Mouse (Mus musculus) inflammation-experienced regulatory T-cells, adult 6 months (primary cell): ENCODE data around the gene Slc7a3. TPM values are rescaled to one million over a fixed set of nuclear protein-coding genes. Genes with fewer than 3 reads are reported as not detected.
"Not testable (repeated sequence)": the region's sequence is repeated elsewhere in the genome, so short reads cannot be mapped to it uniquely, and the experiment has no call there.

ENCODE experiments used
- ATAC-seq: one replicate; pipeline ENCODE4 v1.8.0; 2017
- polyA plus RNA-seq, 3 experiments: library from polyadenylated mRNA; unstranded; fragments of 100-300 nt; shearing (Covaris generic); gene quantifications; one replicate each; pipeline ENCODE4 v1.2.1; 2017

The Slc7a3 gene
- 1 to 10 TPM in 1 of 3 experiments, under 1 TPM in 1, not detected in 1; 0.63 to 1.2 TPM for polyA plus RNA-seq

- no peak for ATAC-seq
These were observed at the start of gene Slc7a3 for GRCm38 (mm10) chrX:101085920-101086319. Gene Slc7a3, minus strand, starts transcription at chrX:101086020.

GRCm38 (mm10) chrX:101131992-101132791, 46.4 kb upstream of the Slc7a3 start:
- peak; percentile 44 for ATAC-seq

- ATAC-seq = peak; percentile 59
These were observed 45.2 kb upstream of the Slc7a3 start for GRCm38 (mm10) chrX:101131001-101131400.

GRCm38 (mm10) chrX:101128559-101128958, 42.7 kb upstream of the Slc7a3 start:
- peak; percentile 63 for ATAC-seq

GRCm38 (mm10) chrX:101126977-101127376, 41.2 kb upstream of the Slc7a3 start:
- ATAC-seq = no peak

- ATAC-seq = no peak
These were observed 40.7 kb upstream of the Slc7a3 start for GRCm38 (mm10) chrX:101126474-101126955.

- ATAC-seq = no peak
These were observed 34.7 kb upstream of the Slc7a3 start for GRCm38 (mm10) chrX:101120546-101120945.

- ATAC-seq = not testable (repeated sequence)
These were observed 609 bp downstream of the Slc7a3 start for GRCm38 (mm10) chrX:101085211-101085610.

GRCm38 (mm10) chrX:101084192-101084591, 1.6 kb downstream of the Slc7a3 start:
- ATAC-seq = no peak

- no peak for ATAC-seq
These were observed 20.6 kb downstream of the Slc7a3 start for GRCm38 (mm10) chrX:101065245-101065644.

- no peak for ATAC-seq
These were observed 22.3 kb downstream of the Slc7a3 start for GRCm38 (mm10) chrX:101063503-101063902.

GRCm38 (mm10) chrX:101059541-101059940, 26.3 kb downstream of the Slc7a3 start, which contains the start of gene Tex11:
Gene Tex11, minus strand, starts transcription at chrX:101059667.
- no peak for ATAC-seq

Other genes starting within 250 kb of the Slc7a3 start
- 1 to 10 TPM in 1 of 3 experiments, not detected in 2; 2.7 TPM for gene Tex11, start 26.4 kb downstream of the Slc7a3 start, polyA plus RNA-seq
- gene Snx12, start 136.5 kb upstream of the Slc7a3 start, polyA plus RNA-seq = 10 to 100 TPM; 43.0 to 58.6 (median 44.6) TPM
- 1 to 10 TPM; 3.6 to 4.7 (median 4.7) TPM for gene Foxo4, start 168.5 kb upstream of the Slc7a3 start, polyA plus RNA-seq
- gene Gm614, start 178.0 kb upstream of the Slc7a3 start, polyA plus RNA-seq = 1 to 10 TPM in 2 of 3 experiments, not detected in 1; 2.1 to 2.6 TPM
- 1,000 to 10,000 TPM; 1,580 to 1,755 (median 1,720) TPM for gene Il2rg, start 182.2 kb upstream of the Slc7a3 start, polyA plus RNA-seq
- 1 to 10 TPM in 1 of 3 experiments, not detected in 2; 1.3 TPM for gene Gm20489, start 183.0 kb upstream of the Slc7a3 start, polyA plus RNA-seq
- gene Med12, start 188.0 kb upstream of the Slc7a3 start, polyA plus RNA-seq = 10 to 100 TPM; 55.5 to 98.4 (median 75.3) TPM
- gene Nlgn3, start 213.1 kb upstream of the Slc7a3 start, polyA plus RNA-seq = under 1 TPM in 2 of 3 experiments, not detected in 1; 0.15 to 0.23 TPM